Mouse (Mus musculus) E14TG2a.4 (cell line): Measurements from ENCODE around the gene Myo1h.

Experiments used
- CTCF ChIP-seq: conservative IDR thresholded peaks from 2 replicates; pipeline ENCODE4 v1.5.1; 2014; ENCODE audit warnings: low read length
- NANOG ChIP-seq: IDR thresholded peaks from 2 replicates; pipeline ENCODE4 v1.6.1; 2014; ENCODE audit warnings: borderline replicate concordance, low read length, mixed read lengths

- TF ChIP-seq NANOG (no peak), CTCF (no peak)
Measured at GRCm38 (mm10) chr5:114246465-114246864, 42.5 kb upstream of the Myo1h start.
